Mouse (Mus musculus) Patski (cell line): Measurements from ENCODE around the gene Slc5a12. TPM values are rescaled to one million over a fixed set of nuclear protein-coding genes. Genes with fewer than 3 reads are reported as not detected.

Experiments used
- ATAC-seq: fragments of 100-300 bp; one replicate; pipeline ENCODE4 v1.8.0; 2021
- CTCF ChIA-PET: fragments of 350-600 bp; sonication (Branson Sonifier 250); formaldehyde crosslinking; loops from one replicate; lab custom pipeline; 2022; ENCODE audit warnings: inconsistent platforms; lab: Charles Lee
- POLR2A ChIA-PET: fragments of 350-600 bp; sonication (Branson Sonifier 250); formaldehyde crosslinking; loops from one replicate; lab custom pipeline; 2022; ENCODE audit warnings: antibody characterized with exemption, inconsistent platforms; lab: Charles Lee
- DNase-seq: peaks from one replicate; pipeline ENCODE4 v3.0.0-alpha.2; 2011; ENCODE audit warnings: low read depth, low spot score
- H3K27me3 ChIP-seq: fragments of 371-371 bp; one replicate; pipeline ENCODE4 v1.5.1; 2021
- CTCF ChIP-seq: fragments of 100-300 bp; IDR thresholded peaks from one replicate; pipeline ENCODE4 v1.5.1; 2021
- in situ Hi-C: fragments of 300-500 bp; cut with MboI; formaldehyde crosslinking; loops from 3 replicates; pipeline ENCODE4 v1.11.1; 2018; ENCODE audit warnings: low pct_unique_long_range_greater_than_20kb, mixed read lengths
- polyA plus RNA-seq: library from polyadenylated mRNA; unstranded; gene quantifications from one replicate; pipeline ENCODE4 v1.2.3, GENCODE M21; 2021

Gene Slc5a12
- not detected for polyA plus RNA-seq

GRCm38 (mm10) chr2:110596932-110597331, at the start of gene Slc5a12:
Gene Slc5a12 (plus strand): TSS chr2:110597298.
- peaks cover 32% of the 10 kb centered on the region for H3K27me3 ChIP-seq
- in situ Hi-C loops = no loop called here
- ChIA-PET POLR2A (no interaction called here), CTCF (no interaction called here)
- no peak for TF ChIP-seq CTCF
- no peak for DNase-seq
- no peak for ATAC-seq

- TF ChIP-seq CTCF = no peak
- no peaks in the 10 kb centered on the region for H3K27me3 ChIP-seq
- POLR2A ChIA-PET = no interaction called here
- in situ Hi-C loops = loop anchor here (25.0 kb wide), 1 partner anchor 494 kb away; no protein-coding TSS in a partner anchor
- no peak for ATAC-seq
- no peak for DNase-seq
- CTCF ChIA-PET = no interaction called here
These were observed 41.0 kb upstream of the Slc5a12 start for GRCm38 (mm10) chr2:110556098-110556497.

- no peak for DNase-seq
- no peak for ATAC-seq
- no peaks in the 10 kb centered on the region for H3K27me3 ChIP-seq
- in situ Hi-C loops = loop anchor here (10.0 to 25.0 kb wide), 4 partner anchors 338 to 658 kb away; no protein-coding TSS in a partner anchor
- ChIA-PET CTCF (interaction anchor here (3.5 kb wide), 1 partner anchor 333 kb away, joined by 30 read pairs; no protein-coding TSS in a partner anchor), POLR2A (no interaction called here)
- TF ChIP-seq CTCF = no peak
These were observed 34.5 kb upstream of the Slc5a12 start for GRCm38 (mm10) chr2:110562621-110563020.

GRCm38 (mm10) chr2:110564673-110565627, 32.1 kb upstream of the Slc5a12 start:
- peak; percentile 58 for TF ChIP-seq CTCF
- ChIA-PET POLR2A (no interaction called here), CTCF (interaction anchor here (0.6 to 3.5 kb wide), 13 partner anchors 10 to 661 kb away, joined by 3 to 30 read pairs (median 3); no protein-coding TSS in a partner anchor)
- DNase-seq (peak; percentile 15), ATAC-seq (no peak)
- no peaks in the 10 kb centered on the region for H3K27me3 ChIP-seq
- in situ Hi-C loops = loop anchor here (10.0 to 25.0 kb wide), 4 partner anchors 340 to 660 kb away; no protein-coding TSS in a partner anchor

GRCm38 (mm10) chr2:110586692-110587091, 10.4 kb upstream of the Slc5a12 start:
- ChIA-PET POLR2A (no interaction called here), CTCF (no interaction called here)
- in situ Hi-C loops = no loop called here
- no peak for TF ChIP-seq CTCF
- ATAC-seq (no peak), DNase-seq (no peak)
- H3K27me3 ChIP-seq = peaks cover 23% of the 10 kb centered on the region

- no peak for DNase-seq
- H3K27me3 ChIP-seq = peaks cover 31% of the 10 kb centered on the region
- ChIA-PET POLR2A (interaction anchor here (0.5 kb wide), 1 partner anchor 58 kb away, joined by 3 read pairs; no protein-coding TSS in a partner anchor), CTCF (no interaction called here)
- in situ Hi-C loops = no loop called here
- ATAC-seq = no peak
- TF ChIP-seq CTCF = no peak
These were observed 7.1 kb upstream of the Slc5a12 start for GRCm38 (mm10) chr2:110590007-110590406.

GRCm38 (mm10) chr2:110592276-110592675, 4.8 kb upstream of the Slc5a12 start:
- no peak for TF ChIP-seq CTCF
- ChIA-PET POLR2A (no interaction called here), CTCF (no interaction called here)
- no peak for ATAC-seq
- in situ Hi-C loops = no loop called here
- no peak for DNase-seq
- peaks cover 29% of the 10 kb centered on the region for H3K27me3 ChIP-seq

- TF ChIP-seq CTCF = no peak
- in situ Hi-C loops = no loop called here
- ATAC-seq (no peak), DNase-seq (no peak)
- ChIA-PET CTCF (no interaction called here), POLR2A (no interaction called here)
- peaks cover 13% of the 10 kb centered on the region for H3K27me3 ChIP-seq
These were observed 47.3 kb downstream of the Slc5a12 start for GRCm38 (mm10) chr2:110644358-110644757.

GRCm38 (mm10) chr2:110644846-110645245, 47.7 kb downstream of the Slc5a12 start:
- TF ChIP-seq CTCF = no peak
- CTCF ChIA-PET = no interaction called here

GRCm38 (mm10) chr2:110663329-110663728, 66.2 kb downstream of the Slc5a12 start:
- in situ Hi-C loops = no loop called here
- POLR2A ChIA-PET = no interaction called here
- ATAC-seq (no peak), DNase-seq (peak; percentile 1)
- peak; percentile 34 for TF ChIP-seq CTCF
- peaks cover 17% of the 10 kb centered on the region for H3K27me3 ChIP-seq
- CTCF ChIA-PET = interaction anchor here (1.0 to 1.9 kb wide), 2 partner anchors 9 to 39 kb away, joined by 3 read pairs; no protein-coding TSS in a partner anchor

More at GRCm38 (mm10) chr2:110644846-110645245, 47.7 kb downstream of the Slc5a12 start:
- peaks cover 13% of the 10 kb centered on the region for H3K27me3 ChIP-seq
- POLR2A ChIA-PET = no interaction called here
- DNase-seq (no peak), ATAC-seq (no peak)
- in situ Hi-C loops = no loop called here
